Mouse (Mus musculus): ENCODE data around the gene Ist1.

Ist1 gene

DNA sequence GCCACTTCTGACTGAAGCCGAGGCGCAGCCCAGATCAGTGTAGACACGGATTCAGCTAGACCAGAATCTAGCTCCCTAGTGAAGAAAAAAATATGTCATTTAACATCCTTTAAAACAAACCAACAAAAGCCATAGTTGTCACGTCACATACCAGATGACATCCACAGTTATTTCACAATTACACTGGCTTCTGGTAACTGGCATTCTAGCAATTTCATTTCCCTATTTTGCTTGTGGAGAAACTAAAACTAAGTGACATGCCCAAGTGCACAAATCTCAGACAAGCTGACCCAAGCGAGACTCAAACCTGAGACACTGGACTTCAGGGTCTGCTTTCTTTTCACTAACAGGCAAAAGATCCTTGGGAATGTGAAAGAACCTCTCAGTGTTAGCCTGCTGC, 10.9 kb downstream of the Ist1 start:
- DNase-seq (ENCODE audit: low spot score in 2 of 2): peak in 1 of 2 experiments; percentile 10

DNA sequence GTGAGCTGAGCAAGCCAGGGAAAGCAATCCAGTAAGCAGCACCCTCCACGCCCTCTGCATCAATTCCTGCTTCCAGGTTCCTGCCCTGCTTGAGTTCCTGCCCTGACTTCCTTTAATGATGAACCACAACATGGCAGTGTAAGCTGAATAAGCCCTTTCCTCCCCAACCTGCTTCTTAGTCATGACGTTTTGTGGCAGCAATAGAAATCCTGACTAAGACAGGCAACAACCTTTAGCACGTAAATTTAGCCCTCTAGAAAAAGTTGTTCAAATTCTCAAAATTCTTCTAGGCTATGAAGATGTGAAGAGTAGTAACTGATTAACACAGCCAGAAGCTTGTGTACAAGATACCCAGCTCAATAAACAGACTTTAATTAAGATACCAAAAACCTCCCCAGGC, 11.5 kb downstream of the Ist1 start:
- DNase-seq (ENCODE audit: low spot score in 2 of 2): no peak

DNA sequence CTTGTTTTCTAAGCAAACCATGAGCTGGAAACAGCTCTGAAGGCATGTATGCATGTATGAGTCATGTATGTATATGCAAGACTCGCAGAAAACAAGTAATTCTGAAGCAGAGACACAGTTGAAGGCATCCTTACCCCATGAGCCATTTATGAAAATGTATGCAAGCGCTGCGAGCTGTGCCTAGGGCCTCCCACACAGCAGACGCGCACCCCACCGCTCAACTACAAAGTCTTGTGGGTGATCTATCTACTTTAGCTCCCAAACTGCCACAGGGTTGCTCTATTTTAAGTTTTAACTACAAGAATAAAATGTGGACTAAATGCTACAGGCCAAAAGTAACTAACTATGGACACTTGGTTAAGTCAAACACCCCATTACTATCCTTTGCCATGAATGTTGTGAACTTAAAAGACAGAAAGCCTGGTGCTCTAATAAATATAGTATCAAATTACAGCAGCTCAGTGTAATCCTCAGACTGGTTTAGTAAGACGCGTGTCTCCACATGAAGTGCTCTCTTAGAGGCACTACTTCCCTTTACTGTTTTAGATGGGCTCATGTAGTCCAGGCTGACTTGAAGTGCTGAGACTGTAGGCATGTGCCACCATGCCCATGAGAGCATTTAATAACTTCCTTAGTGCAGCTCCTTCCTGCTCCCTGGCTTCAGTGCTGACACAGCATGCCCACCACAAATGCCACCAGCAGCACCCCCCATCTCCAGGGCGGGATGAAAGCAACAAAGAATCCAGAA, 17.0 kb downstream of the Ist1 start:
- DNase-seq (ENCODE audit: low spot score in 2 of 2): no peak

DNA sequence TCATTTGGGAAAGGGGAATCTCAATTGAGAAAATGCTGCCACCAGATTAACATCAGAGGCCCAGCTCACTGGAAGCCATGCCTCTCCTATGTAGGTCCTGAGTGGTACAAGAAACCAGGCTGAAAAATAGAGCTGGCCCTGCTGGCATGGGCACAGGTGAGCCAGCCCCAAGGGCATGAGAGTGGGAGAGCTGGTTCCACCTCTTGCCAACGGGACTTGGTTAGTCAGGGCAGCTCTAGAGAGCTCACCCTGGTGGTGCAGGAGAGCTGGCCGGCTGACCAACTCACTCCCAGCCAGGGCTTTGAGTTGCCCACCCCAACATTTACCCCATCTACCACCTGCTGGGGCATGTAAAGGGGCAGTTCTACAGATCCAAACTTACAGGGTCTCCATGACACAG, 19.5 kb downstream of the Ist1 start:
- DNase-seq (ENCODE audit: low spot score in 2 of 2): no peak

- DNase-seq (ENCODE audit: low spot score in 2 of 2): no peak
Measured at GRCm38 (mm10) chr8:109672656-109673055, 20.4 kb downstream of the Ist1 start.

GRCm38 (mm10) chr8:109666616-109667015, 26.4 kb downstream of the Ist1 start:
- no peak for DNase-seq (ENCODE audit: low spot score in 2 of 2)

- DNase-seq (ENCODE audit: low spot score in 2 of 2): no peak
Measured at GRCm38 (mm10) chr8:109662328-109662727, 30.7 kb downstream of the Ist1 start.

DNA sequence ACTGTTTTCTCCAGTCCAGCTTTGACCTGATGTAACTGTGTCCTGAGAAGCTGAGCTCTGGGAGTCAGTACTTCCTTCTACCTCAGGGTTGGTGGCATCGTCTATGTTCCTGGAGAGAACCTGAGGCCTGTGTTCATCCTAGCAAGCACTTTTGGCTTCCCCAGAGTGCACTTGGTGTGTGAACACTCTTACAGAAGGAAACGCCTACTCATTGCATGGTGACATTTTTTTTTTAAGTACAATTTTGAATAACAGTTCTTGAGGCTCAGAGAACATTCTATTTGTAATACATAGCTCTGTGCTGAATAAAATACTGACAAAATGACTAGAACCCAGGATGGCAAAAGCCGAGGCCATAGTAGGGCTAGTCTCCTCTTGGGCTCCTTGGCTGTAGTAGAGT, 36.2 kb downstream of the Ist1 start:
- DNase-seq (ENCODE audit: low spot score in 2 of 2): no peak

DNA sequence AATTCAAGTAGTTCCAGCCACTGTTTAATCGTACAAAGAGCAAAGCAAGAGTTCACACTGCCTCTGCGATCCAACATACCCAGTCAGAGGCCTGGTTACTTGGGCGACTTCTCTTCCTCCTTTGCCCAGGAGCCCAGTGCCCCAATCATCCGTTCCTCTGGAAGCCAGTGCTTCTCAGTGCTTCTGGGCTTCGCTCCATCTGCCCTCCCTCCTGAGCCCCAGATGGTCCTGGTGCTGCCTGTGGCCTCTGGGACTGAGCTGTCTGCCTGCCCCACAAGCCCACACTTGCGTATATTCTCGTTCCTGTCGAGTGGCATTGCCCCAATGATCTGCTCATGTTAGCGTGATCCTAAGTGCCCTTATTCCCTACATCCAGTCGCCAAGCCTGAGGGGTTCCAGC, 42.3 kb downstream of the Ist1 start:
- no peak for DNase-seq (ENCODE audit: low spot score in 2 of 2)

DNA sequence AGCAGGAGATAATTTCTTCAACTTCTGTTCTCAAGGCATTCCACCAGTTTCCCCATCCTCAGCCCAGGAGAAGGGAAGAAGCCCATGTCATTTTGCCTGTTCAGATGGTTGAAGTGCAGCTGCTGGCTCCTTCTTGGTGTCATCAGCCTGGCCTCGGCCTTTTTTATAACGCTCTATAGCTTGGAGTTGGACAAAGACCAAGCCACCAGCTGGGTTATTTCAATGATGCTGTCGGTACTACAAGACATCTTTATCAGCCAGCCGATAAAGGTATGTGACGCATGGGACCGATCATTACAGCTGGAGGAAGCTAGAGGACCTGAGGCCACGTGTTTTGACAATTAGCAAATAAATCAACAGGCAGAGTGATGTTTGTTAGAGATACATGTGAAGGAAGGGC, 44.6 kb downstream of the Ist1 start:
- DNase-seq (ENCODE audit: low spot score in 2 of 2): no peak

- no peak for DNase-seq (ENCODE audit: low spot score in 2 of 2)
Measured at GRCm38 (mm10) chr8:109647331-109647730, 45.7 kb downstream of the Ist1 start.

- DNase-seq (ENCODE audit: low spot score in 2 of 2): no peak
Measured at GRCm38 (mm10) chr8:109641236-109641635, 51.8 kb downstream of the Ist1 start.

GRCm38 (mm10) chr8:109640410-109640809, 52.6 kb downstream of the Ist1 start:
- no peak for DNase-seq (ENCODE audit: low spot score in 2 of 2)

DNA sequence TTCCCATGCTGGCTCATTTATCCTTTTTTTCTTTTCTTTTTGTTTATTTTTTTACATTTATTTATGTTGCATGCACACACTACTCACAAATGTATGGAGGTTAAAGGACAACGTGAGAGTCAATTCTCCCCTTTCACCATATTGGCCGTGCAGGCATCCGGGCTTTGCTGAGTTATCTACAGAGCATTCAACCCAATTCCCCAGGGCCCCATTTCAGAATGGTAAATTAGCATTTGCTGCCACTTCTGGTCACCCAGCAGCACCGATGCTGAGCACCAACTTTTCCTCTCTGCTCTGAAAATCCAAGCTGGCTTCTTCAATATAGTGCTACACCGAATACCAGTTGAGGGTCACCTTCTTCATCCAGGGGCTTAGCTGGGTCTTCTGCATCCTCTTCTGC, 54.2 kb downstream of the Ist1 start:
- no peak for DNase-seq (ENCODE audit: low spot score in 2 of 2)

- no peak for DNase-seq (ENCODE audit: low spot score in 2 of 2)
Measured at GRCm38 (mm10) chr8:109635146-109635545, 57.9 kb downstream of the Ist1 start.

- no peak for DNase-seq (ENCODE audit: low spot score in 2 of 2)
Measured at GRCm38 (mm10) chr8:109632498-109632897, 60.6 kb downstream of the Ist1 start.

- DNase-seq (ENCODE audit: low spot score in 2 of 2): no peak
Measured at GRCm38 (mm10) chr8:109628638-109629037, 64.4 kb downstream of the Ist1 start.

Measured in heart, adult 9 months (tissue).